Mouse (Mus musculus) heart, adult 2 months (tissue): ENCODE data around the gene Gp1ba. TPM values are rescaled to one million over a fixed set of nuclear protein-coding genes. Genes with fewer than 3 reads are reported as not detected.

ENCODE experiments used
- DNase-seq, 2 experiments: peaks; one replicate each; pipeline ENCODE4 v3.0.0; 2021
- H3K27ac ChIP-seq: fragments of 200-600 bp; 2 replicates; pipeline ENCODE4 v1.8.1; 2022
- H3K27me3 ChIP-seq: fragments of 200-500 bp; 2 replicates; pipeline ENCODE4 v1.6.1; 2012; ENCODE audit warnings: mild to moderate bottlenecking, low read length, inconsistent platforms, mixed read lengths; ENCODE audit not compliant: control insufficient read depth, insufficient read depth
- H3K36me3 ChIP-seq: fragments of 200-500 bp; 2 replicates; pipeline ENCODE4 v1.6.1; 2012; ENCODE audit warnings: low read length, inconsistent platforms; ENCODE audit not compliant: control insufficient read depth, insufficient read depth
- H3K4me1 ChIP-seq: fragments of 200-500 bp; 2 replicates; pipeline ENCODE4 v1.6.1; 2011; ENCODE audit warnings: low read length; ENCODE audit not compliant: control insufficient read depth, insufficient read depth
- H3K4me3 ChIP-seq: fragments of 200-600 bp; 2 replicates; pipeline ENCODE4 v1.8.1; 2022
- H3K79me2 ChIP-seq: fragments of 200-500 bp; replicated peaks from 2 replicates; pipeline ENCODE4 v1.6.1; 2012; ENCODE audit warnings: mild to moderate bottlenecking, inconsistent platforms, low read length, moderate library complexity, mixed read lengths; ENCODE audit not compliant: control insufficient read depth, insufficient read depth
- H3K9ac ChIP-seq: fragments of 200-500 bp; 2 replicates; pipeline ENCODE4 v1.6.1; 2012; ENCODE audit warnings: low read depth, mild to moderate bottlenecking, control low read depth, inconsistent platforms, low read length, mixed read lengths
- CTCF ChIP-seq: fragments of 200-600 bp; IDR thresholded peaks from 2 replicates; pipeline ENCODE4 v1.8.1; 2022; ENCODE audit warnings: antibody characterized with exemption, mild to moderate bottlenecking, moderate library complexity
- EP300 ChIP-seq: fragments of 200-500 bp; IDR thresholded peaks from 2 replicates; pipeline ENCODE4 v1.6.1; 2011; ENCODE audit warnings: low read depth, low read length, control low read depth; ENCODE audit not compliant: insufficient read depth
- POLR2A ChIP-seq: fragments of 200-500 bp; IDR thresholded peaks from 2 replicates; pipeline ENCODE4 v1.6.1; 2011; ENCODE audit warnings: mild to moderate bottlenecking, low read depth, low read length, control low read depth; ENCODE audit not compliant: insufficient read depth
- WGBS: fragments of 180-500 bp; shearing (Covaris S2); methylation state at CpG from one replicate; pipeline ENCODE4 v1.1.7; 2018; 5-methylcytosine and 5-hydroxymethylcytosine counted together
- intact Hi-C: fragments of 180-260 bp; cut with DNase I; formaldehyde crosslinking; loops from one replicate; pipeline ENCODE4 v1.15.1; 2025
- polyA plus RNA-seq: library from polyadenylated mRNA; depleted of rRNA; stranded (reverse); fragments of >200 nt; gene quantifications from 2 replicates; pipeline ENCODE4 v1.2.3, GENCODE M21; 2012; rRNA removed
- total RNA-seq, 2 experiments: library from RNA; stranded (reverse); gene quantifications; 2 replicates each; pipeline ENCODE4 v1.2.3; 2021

The Gp1ba gene
- total and polyA plus RNA-seq, 3 experiments: 0.34 to 0.98 (median 0.59) TPM

DNA sequence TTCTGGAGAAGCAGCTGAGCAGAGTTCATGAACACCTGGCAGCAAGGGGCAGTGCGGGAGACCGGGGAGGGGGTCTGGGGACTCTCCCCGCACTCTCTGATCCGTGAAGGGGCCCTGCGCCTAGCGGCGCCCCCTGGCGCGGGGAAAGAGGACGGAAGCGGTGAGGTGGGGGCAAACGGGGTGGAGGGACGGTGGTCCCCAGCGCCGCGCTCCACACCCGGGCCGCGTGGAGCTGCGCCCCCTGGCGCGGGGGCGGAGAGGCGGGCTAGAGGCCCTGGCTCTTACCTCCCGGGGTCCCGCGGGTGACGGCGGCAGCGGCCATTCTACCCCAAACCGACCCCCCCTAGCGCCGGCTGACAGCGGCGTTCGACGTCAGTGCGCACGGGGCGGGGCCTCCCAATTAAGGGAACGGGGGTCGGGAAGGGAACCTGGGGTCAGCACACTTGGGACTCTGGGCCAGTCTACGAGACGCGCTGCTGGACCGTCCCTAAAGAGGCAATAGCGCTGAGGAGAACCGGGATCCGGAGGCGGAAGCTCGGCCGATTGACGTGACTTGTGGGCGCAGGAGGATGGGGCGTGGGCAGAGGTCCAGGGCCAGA lies 48.8 kb downstream of the Gp1ba start, which contains the start of gene Camta2:
Gene Camta2 (minus strand): TSS at position 505 of the 599 bp plus-strand sequence.
- Histone ChIP-seq H3K27ac (peak within 1 kb of the TSS; percentile 98), H3K36me3 (no peaks in the 10 kb centered on the region; the same call in 1 of the 2 replicates), H3K4me1 (peaks cover 4% of the 10 kb centered on the region), H3K4me3 (peak within 1 kb of the TSS; percentile 84), H3K9ac (peak within 1 kb of the TSS; percentile 93), H3K27me3 (no peaks in the 10 kb centered on the region), H3K79me2 (no peaks in the 10 kb centered on the region)
- 1% methylated on average over 55 of the region's 55 CpGs for WGBS
- peak; percentile 94 to 96 for DNase-seq
- intact Hi-C loops: loop anchor here (1.0 to 5.0 kb wide), 4 partner anchors 13 to 70 kb away; partner anchors contain the start of genes Inca1, Kif1c, Rnf167 and Slc25a11
- TF ChIP-seq CTCF (peak; percentile 79), EP300 (no peak), POLR2A (peak; percentile 90)

DNA sequence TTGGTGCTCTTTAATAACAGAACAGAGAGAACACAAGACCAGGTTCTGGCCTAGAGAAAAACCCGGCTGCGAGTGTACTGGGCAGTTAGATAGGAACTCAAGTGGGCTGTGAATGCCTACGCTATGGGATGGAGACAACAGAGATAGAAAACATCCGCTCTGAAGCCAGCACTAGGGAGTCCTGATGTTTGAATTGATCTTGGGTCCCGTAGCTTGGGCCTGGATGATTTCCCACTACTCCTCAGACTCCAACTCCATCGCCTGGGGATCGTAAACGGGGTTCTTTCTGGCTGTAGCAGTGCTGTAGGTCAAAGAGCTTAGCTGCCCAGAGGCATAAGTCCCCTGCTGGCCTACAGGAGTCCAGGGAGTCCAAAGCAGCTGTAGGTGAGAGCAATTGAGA lies 49.5 kb downstream of the Gp1ba start:
- peak overlapping the region; percentile 84 for H3K4me3 ChIP-seq
- TF ChIP-seq EP300 (no peak), POLR2A (no peak), CTCF (no peak)
- WGBS: 9% methylated on average over 8 of the region's 8 CpGs
- H3K27me3 ChIP-seq: no peaks in the 10 kb centered on the region
- intact Hi-C loops: loop anchor here (1.0 to 5.0 kb wide), 3 partner anchors 12 to 69 kb away; partner anchors contain the start of genes Inca1, Kif1c, Rnf167 and Slc25a11
- H3K9ac ChIP-seq: peak overlapping the region; percentile 93
- peaks cover 4% of the 10 kb centered on the region for H3K4me1 ChIP-seq
- H3K36me3 ChIP-seq: no peaks in the 10 kb centered on the region; the same call in 1 of the 2 replicates
- peak overlapping the region; percentile 98 for H3K27ac ChIP-seq
- H3K79me2 ChIP-seq: no peaks in the 10 kb centered on the region
- no peak for DNase-seq

DNA sequence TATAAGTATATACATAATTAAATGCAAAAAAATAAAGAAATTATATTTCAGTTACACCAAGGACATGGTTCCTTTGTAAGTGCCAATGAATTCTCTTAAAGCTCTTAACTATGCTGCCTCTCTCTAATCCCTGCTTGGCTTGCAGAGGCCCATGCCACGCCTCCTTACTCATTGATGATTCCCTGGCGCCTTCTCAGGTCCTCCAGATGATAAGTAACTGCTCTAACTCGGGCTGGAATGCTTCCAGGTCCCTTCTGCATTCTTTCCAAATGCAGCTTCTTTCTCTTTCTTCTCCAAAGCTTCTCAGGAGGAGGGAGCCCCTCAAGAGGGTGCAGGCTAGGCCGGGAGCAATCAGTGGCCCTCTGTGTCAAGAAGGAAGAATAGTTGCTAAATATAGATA lies 50.7 kb downstream of the Gp1ba start:
- Histone ChIP-seq H3K79me2 (no peaks in the 10 kb centered on the region), H3K36me3 (no peaks in the 10 kb centered on the region; the same call in 1 of the 2 replicates), H3K27me3 (no peaks in the 10 kb centered on the region), H3K4me1 (peaks cover 4% of the 10 kb centered on the region), H3K4me3 (no peak overlapping the region), H3K27ac (no peak overlapping the region), H3K9ac (no peak overlapping the region)
- intact Hi-C loops: loop anchor here (5.0 kb wide), 2 partner anchors 42 to 68 kb away; partner anchors contain the start of genes Rnf167 and Slc25a11
- 67% methylated on average over 4 of the region's 4 CpGs for WGBS
- no peak for TF ChIP-seq EP300
- TF ChIP-seq CTCF: no peak
- TF ChIP-seq POLR2A: no peak
- DNase-seq: no peak

Other genes starting within 250 kb of the Gp1ba start
- gene Pelp1, start 229.1 kb upstream of the Gp1ba start, total RNA-seq: 10 to 100 TPM; 17.0 to 20.7 TPM
- gene Pelp1, start 229.1 kb upstream of the Gp1ba start, polyA plus RNA-seq: 12.4 and 13.0 TPM in 2 replicates
- 10 to 100 TPM; 10.2 to 10.8 TPM for gene Arrb2, start 206.5 kb upstream of the Gp1ba start, total RNA-seq
- 23.6 and 27.6 TPM in 2 replicates for gene Arrb2, start 206.5 kb upstream of the Gp1ba start, polyA plus RNA-seq
- 1 to 10 TPM; 6.6 to 6.7 TPM for gene Med11, start 187.2 kb upstream of the Gp1ba start, total RNA-seq
- gene Med11, start 187.2 kb upstream of the Gp1ba start, polyA plus RNA-seq: 7.8 and 9.7 TPM in 2 replicates
- 1 to 10 TPM; 1.3 to 2.9 TPM for gene Zmynd15, start 179.7 kb upstream of the Gp1ba start, total RNA-seq
- gene Zmynd15, start 179.7 kb upstream of the Gp1ba start, polyA plus RNA-seq: 3.2 and 3.8 TPM in 2 replicates
- 1 to 10 TPM; 7.9 to 8.8 TPM for gene Cxcl16, start 179.1 kb upstream of the Gp1ba start, total RNA-seq
- gene Cxcl16, start 179.1 kb upstream of the Gp1ba start, polyA plus RNA-seq: 17.6 and 20.6 TPM in 2 replicates
- gene Tm4sf5, start 133.9 kb upstream of the Gp1ba start, total RNA-seq: 1 to 10 TPM; 1.2 to 1.3 TPM
- gene Tm4sf5, start 133.9 kb upstream of the Gp1ba start, polyA plus RNA-seq: 1.5 and 2.1 TPM in 2 replicates
- not detected for gene Vmo1, start 124.5 kb upstream of the Gp1ba start, total RNA-seq
- gene Vmo1, start 124.5 kb upstream of the Gp1ba start, polyA plus RNA-seq: not detected in 2 replicates
- gene Gltpd2, start 119.9 kb upstream of the Gp1ba start, total RNA-seq: not detected
- not detected in 2 replicates for gene Gltpd2, start 119.9 kb upstream of the Gp1ba start, polyA plus RNA-seq
- 100 to 1,000 TPM; 204 to 231 TPM for gene Psmb6, start 113.8 kb upstream of the Gp1ba start, total RNA-seq
- gene Psmb6, start 113.8 kb upstream of the Gp1ba start, polyA plus RNA-seq: 296 and 367 TPM in 2 replicates
- gene Gm40193, start 106.2 kb upstream of the Gp1ba start, total RNA-seq: not detected
- gene Gm40193, start 106.2 kb upstream of the Gp1ba start, polyA plus RNA-seq: not detected in 2 replicates
- 1 to 10 TPM; 4.3 to 5.8 TPM for gene Pld2, start 99.1 kb upstream of the Gp1ba start, total RNA-seq
- gene Pld2, start 99.1 kb upstream of the Gp1ba start, polyA plus RNA-seq: 15.1 and 21.0 TPM in 2 replicates
- 10 to 100 TPM; 41.3 to 46.8 TPM for gene Mink1, start 76.2 kb upstream of the Gp1ba start, total RNA-seq
- 40.8 and 49.6 TPM in 2 replicates for gene Mink1, start 76.2 kb upstream of the Gp1ba start, polyA plus RNA-seq
- gene 4930544D05Rik, start 23.3 kb upstream of the Gp1ba start, total RNA-seq: not detected
- gene 4930544D05Rik, start 23.3 kb upstream of the Gp1ba start, polyA plus RNA-seq: 0.31 TPM in 1 of 2 replicates, not detected in the other
- not detected for gene Chrne, start 19.9 kb upstream of the Gp1ba start, total RNA-seq
- gene Chrne, start 19.9 kb upstream of the Gp1ba start, polyA plus RNA-seq: not detected in 2 replicates
- 10 to 100 TPM; 50.8 to 58.7 TPM for gene Rnf167, start 8.1 kb downstream of the Gp1ba start, total RNA-seq
- gene Rnf167, start 8.1 kb downstream of the Gp1ba start, polyA plus RNA-seq: 65.0 and 80.9 TPM in 2 replicates
- gene Slc25a11, start 8.4 kb downstream of the Gp1ba start, total RNA-seq: 100 to 1,000 TPM; 532 to 626 TPM
- 632 and 932 TPM in 2 replicates for gene Slc25a11, start 8.4 kb downstream of the Gp1ba start, polyA plus RNA-seq
- gene Pfn1, start 15.5 kb downstream of the Gp1ba start, total RNA-seq: 100 to 1,000 TPM; 270 to 280 TPM
- gene Pfn1, start 15.5 kb downstream of the Gp1ba start, polyA plus RNA-seq: 439 and 479 TPM in 2 replicates
- 1,000 to 10,000 TPM; 1,523 to 1,659 TPM for gene Eno3, start 18.1 kb downstream of the Gp1ba start, total RNA-seq
- 1,222 and 1,919 TPM in 2 replicates for gene Eno3, start 18.1 kb downstream of the Gp1ba start, polyA plus RNA-seq
- 10 to 100 TPM; 82.8 to 99.4 TPM for gene Spag7, start 30.3 kb downstream of the Gp1ba start, total RNA-seq
- gene Spag7, start 30.3 kb downstream of the Gp1ba start, polyA plus RNA-seq: 72.9 and 87.8 TPM in 2 replicates
- 10 to 100 TPM; 37.8 to 37.9 TPM for gene Camta2, start 49.0 kb downstream of the Gp1ba start, total RNA-seq
- gene Camta2, start 49.0 kb downstream of the Gp1ba start, polyA plus RNA-seq: 27.6 and 32.5 TPM in 2 replicates
- 1 to 10 TPM; 6.3 to 6.9 TPM for gene Inca1, start 61.0 kb downstream of the Gp1ba start, total RNA-seq
- 4.6 and 5.4 TPM in 2 replicates for gene Inca1, start 61.0 kb downstream of the Gp1ba start, polyA plus RNA-seq
- 100 to 1,000 TPM; 477 to 524 TPM for gene Kif1c, start 61.4 kb downstream of the Gp1ba start, total RNA-seq
- gene Kif1c, start 61.4 kb downstream of the Gp1ba start, polyA plus RNA-seq: 153 and 228 TPM in 2 replicates
- 1 to 10 TPM; 7.5 to 8.5 TPM for gene Zfp3, start 125.1 kb downstream of the Gp1ba start, total RNA-seq
- gene Zfp3, start 125.1 kb downstream of the Gp1ba start, polyA plus RNA-seq: 1.5 and 3.5 TPM in 2 replicates
- gene Scimp, start 173.5 kb downstream of the Gp1ba start, total RNA-seq: under 1 TPM; 0.27 to 0.70 TPM
- gene Scimp, start 173.5 kb downstream of the Gp1ba start, polyA plus RNA-seq: 0.84 and 1.00 TPM in 2 replicates
- 10 to 100 TPM; 36.0 to 37.2 TPM for gene Rabep1, start 205.7 kb downstream of the Gp1ba start, total RNA-seq
- 3.7 and 7.7 TPM in 2 replicates for gene Rabep1, start 205.7 kb downstream of the Gp1ba start, polyA plus RNA-seq